Mouse (Mus musculus) kidney, adult 2 months (tissue): ENCODE measurements at regions not wholly inside any gene's neighbourhood (a gene's known extent, or its start where the extent isn't known, plus 50 kb on each side); places are given as distances from the start of the nearest gene placed in this dataset.

ENCODE experiments used
- CTCF ChIP-seq: fragments of 200-500 bp; conservative IDR thresholded peaks from 2 replicates; pipeline ENCODE4 v1.5.1; 2011; ENCODE audit warnings: low read depth, mild to moderate bottlenecking, control low read depth, low read length, moderate library complexity, mixed read lengths; ENCODE audit not compliant: insufficient read depth, insufficient read length
- POLR2A ChIP-seq: fragments of 200-500 bp; IDR thresholded peaks from one replicate; pipeline ENCODE4 v1.6.1; 2011; ENCODE audit warnings: low read depth, low read length, control low read depth

DNA sequence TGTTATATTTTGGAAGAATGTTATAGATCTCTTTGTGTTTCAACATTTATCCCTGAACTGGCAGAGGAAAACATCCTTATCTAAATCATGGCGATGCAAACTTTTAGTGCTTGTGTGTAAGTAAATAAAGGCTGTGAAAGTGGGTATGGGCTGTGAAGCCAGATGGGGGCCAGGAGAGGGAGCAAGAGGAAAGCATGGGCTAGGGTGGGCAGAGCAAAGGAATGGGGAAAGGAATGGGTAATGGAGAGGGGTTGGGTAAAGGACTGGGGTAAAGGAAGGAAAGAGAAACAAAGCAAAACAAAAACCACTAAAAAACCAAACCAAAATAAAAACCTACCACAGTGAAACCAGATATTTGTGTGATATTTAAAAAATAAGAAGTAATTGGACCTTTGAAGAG is 260.5 kb downstream of the Gpd2 start:
- TF ChIP-seq CTCF (no peak), POLR2A (no peak)
